Mouse (Mus musculus): ENCODE measurements around the gene 9530068E07Rik. TPM values are rescaled to one million over a fixed set of nuclear protein-coding genes. Genes with fewer than 3 reads are reported as not detected.

The 9530068E07Rik gene
- total RNA-seq, 2 experiments from 2014 or later: 113 to 116 TPM

- DNase-seq: no peak
Observed at GRCm38 (mm10) chr11:52429440-52429839, 33.2 kb downstream of the 9530068E07Rik start.

DNA sequence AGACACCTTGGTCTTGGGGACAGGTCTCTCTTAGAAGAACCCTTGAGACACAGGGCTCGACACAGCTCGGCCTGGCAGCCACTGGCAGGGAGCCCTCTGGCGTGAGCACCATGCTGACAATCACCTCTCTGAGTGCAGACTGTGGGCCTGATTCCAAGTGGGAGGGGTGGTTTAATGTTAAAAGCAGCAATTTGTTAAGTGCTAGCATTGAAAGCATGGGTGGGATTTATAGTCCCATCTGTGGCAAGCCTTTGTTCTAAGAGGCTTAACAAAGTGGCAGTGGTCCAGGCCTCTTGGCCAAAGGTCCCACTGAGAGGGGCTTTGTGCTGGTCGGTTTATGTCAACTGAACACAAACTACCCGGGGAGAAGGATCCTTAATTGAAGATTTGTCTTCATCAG, 35.4 kb downstream of the 9530068E07Rik start:
- peak; percentile 53 for DNase-seq

DNA sequence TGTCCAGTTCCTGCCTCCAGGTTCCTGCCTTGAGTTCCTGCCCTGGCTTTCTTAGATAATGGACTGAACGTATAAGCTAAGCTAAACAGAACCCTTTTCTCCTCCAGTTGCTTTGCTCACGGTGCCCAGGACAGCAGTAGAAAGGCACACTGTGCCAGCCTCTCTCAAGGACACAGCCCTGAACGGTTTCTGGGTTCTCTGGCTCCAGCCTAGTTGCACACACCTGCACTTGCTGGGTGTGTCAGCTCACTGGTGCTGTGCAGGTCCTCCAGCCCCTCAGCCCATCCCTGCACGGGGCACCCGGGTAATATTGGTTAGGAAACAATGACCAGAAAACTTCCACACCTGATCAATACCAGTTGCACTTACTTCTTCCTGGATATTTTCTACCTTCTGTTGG, 35.9 kb downstream of the 9530068E07Rik start:
- DNase-seq: no peak

DNA sequence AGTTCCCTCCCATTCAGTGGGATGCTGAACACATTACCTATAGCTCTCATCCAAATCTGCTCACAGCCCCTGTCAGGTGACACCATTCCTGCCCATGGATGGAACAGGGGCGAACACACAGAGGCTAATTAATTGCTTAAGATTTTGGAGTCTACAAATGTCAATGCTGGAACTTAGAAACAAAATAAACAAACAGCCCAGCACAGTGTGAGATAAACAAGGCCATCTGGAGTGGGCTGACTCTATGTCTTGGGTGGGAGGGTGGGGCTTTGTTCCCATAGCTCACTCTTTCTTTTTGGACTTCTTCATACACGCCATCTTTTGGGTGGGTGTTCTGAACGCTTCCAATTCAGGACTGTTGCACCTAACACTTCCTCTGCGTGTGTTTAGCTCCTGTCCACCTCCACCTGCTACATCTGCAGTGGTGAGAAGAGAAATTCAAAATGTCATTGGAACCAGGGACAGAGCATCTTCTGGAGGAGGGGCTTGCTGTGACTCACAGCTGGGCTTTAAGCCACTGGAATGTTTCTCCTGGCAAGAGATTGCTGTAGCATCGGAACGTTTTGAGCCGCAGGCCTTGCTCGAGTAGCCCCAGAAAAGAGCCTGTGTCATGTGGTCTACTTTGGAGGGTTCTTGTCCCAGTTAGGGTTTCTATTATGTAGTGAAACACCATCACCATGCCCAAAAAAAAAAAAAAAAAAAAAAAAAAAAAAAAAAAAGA, 37.0 kb downstream of the 9530068E07Rik start:
- DNase-seq: peak; percentile 56

GRCm38 (mm10) chr11:52433797-52434195, 37.6 kb downstream of the 9530068E07Rik start:
- no peak for DNase-seq

DNA sequence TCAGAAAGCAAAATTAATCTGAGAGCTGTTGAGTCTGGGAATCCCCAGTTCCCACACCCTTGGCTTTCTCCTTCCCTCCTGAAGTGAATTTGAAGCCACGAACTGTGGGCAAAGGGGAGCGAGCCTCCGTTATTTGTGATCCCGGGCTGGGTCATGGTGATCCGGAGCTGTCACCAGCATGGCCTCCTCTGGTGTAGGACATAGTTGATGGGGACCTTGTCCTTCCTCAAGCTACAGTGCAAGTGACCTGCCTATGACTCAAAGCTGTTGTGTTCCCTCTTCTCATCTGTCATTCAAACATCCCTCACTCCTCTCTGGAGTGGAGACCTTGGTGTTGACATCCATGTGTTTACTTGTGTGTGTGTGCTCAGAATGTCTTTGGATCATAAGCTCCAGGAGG, 39.2 kb downstream of the 9530068E07Rik start:
- DNase-seq: no peak

- DNase-seq: no peak
Observed at GRCm38 (mm10) chr11:52437123-52437522, 40.9 kb downstream of the 9530068E07Rik start.

DNA sequence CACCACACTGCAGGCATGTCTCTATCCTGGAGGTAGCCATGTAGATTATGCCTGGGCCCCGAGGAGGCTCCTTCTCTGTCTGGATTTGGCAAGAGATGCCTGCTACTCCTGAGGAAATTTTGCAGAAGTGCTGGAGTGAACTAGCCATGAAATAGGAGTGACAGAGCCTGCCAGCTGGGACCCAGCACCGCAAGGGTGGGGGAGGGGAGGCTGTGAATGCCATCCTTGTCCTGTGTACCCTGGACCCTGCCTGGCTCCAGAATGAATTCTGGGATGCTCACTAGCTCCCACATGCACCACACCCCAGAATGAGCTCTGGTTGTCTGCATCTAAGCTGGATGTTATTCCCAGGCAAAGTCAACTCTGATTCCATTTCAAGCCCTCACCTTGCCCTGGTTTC, 44.9 kb downstream of the 9530068E07Rik start:
- DNase-seq: no peak

DNA sequence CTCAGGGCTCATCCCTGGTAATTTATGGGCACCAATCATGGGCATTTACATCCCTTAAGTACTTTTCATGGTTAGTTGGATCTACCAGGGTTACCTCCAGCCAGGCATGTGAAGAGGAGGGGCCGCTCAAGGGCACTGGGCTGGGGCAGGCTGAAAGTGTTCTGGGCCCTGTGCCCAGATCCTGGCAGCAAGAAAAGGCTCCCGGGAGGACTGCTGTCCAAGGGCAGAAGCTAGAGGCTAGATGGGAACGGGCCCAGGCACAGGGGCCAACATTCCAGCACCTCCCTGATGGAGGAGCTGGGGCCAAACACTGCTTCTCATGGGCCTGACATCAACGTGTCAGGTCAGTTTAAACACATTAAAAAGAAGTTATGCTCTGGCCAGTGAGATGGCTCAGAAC, 51.0 kb downstream of the 9530068E07Rik start:
- peak; percentile 83 for DNase-seq

- no peak for DNase-seq
Observed at GRCm38 (mm10) chr11:52449004-52449403, 52.8 kb downstream of the 9530068E07Rik start.

- no peak for DNase-seq
Observed at GRCm38 (mm10) chr11:52458281-52458680, 62.1 kb downstream of the 9530068E07Rik start.

Other genes with a start within 250 kb of the 9530068E07Rik start
- not detected for gene Olfr1371, start 182.4 kb upstream of the 9530068E07Rik start, total RNA-seq (2021)
- 100 to 1,000 TPM; 239 to 250 TPM for gene Skp1a, start 164.4 kb upstream of the 9530068E07Rik start, total RNA-seq (2021)
- 1 to 10 TPM; 2.8 to 3.8 TPM for gene Tcf7, start 113.4 kb upstream of the 9530068E07Rik start, total RNA-seq (2021)
- 100 to 1,000 TPM; 785 to 812 TPM for gene Vdac1, start 35.6 kb upstream of the 9530068E07Rik start, total RNA-seq (2021)

Data from heart, postnatal 4 days (tissue).